Mouse (Mus musculus) kidney, postnatal 0 days (tissue): ENCODE measurements around the gene Dedd2. TPM values are rescaled to one million over a fixed set of nuclear protein-coding genes. Genes with fewer than 3 reads are reported as not detected.
A peak's percentile ranks its signal among the peaks of the same experiment; 100 is the strongest.

Experiments
- ATAC-seq: fragments of 200-750 bp; cut with Nextera tagmentation; replicated peaks from 2 replicates; pipeline ENCODE4 v1.8.0; 2017; ENCODE audit warnings: low read depth, moderate number of reproducible peaks, moderate TSS enrichment, moderate library complexity; ENCODE audit not compliant: low FRiP score
- DNase-seq: peaks from one replicate; pipeline ENCODE4 v3.0.0-alpha.2; 2016; ENCODE audit warnings: low spot score
- H3K27ac ChIP-seq: fragments of 300-500 bp; sonication (generic); 2 replicates; pipeline ENCODE4 v1.5.1; 2014; ENCODE audit warnings: mild to moderate bottlenecking
- H3K27me3 ChIP-seq: fragments of 300-500 bp; sonication (generic); 2 replicates; pipeline ENCODE4 v1.6.1; 2014; ENCODE audit warnings: low read length, mixed read lengths; ENCODE audit not compliant: insufficient read depth
- H3K36me3 ChIP-seq: fragments of 300-500 bp; sonication (generic); 2 replicates; pipeline ENCODE4 v1.6.1; 2014; ENCODE audit warnings: low read length, mixed read lengths; ENCODE audit not compliant: insufficient read depth
- H3K4me1 ChIP-seq: fragments of 300-500 bp; sonication (generic); replicated peaks from 2 replicates; pipeline ENCODE4 v1.6.1; 2014; ENCODE audit warnings: antibody characterized with exemption, low read length, mixed read lengths; ENCODE audit not compliant: insufficient read depth
- H3K4me2 ChIP-seq: fragments of 300-500 bp; sonication (generic); 2 replicates; pipeline ENCODE4 v1.6.1; 2014; ENCODE audit warnings: mild to moderate bottlenecking, low read length, moderate library complexity, mixed read lengths
- H3K4me3 ChIP-seq: fragments of 300-500 bp; sonication (generic); replicated peaks from 2 replicates; pipeline ENCODE4 v1.5.1; 2014; ENCODE audit warnings: low read depth, low read length
- H3K9ac ChIP-seq: fragments of 300-500 bp; sonication (generic); 2 replicates; pipeline ENCODE4 v1.6.1; 2014; ENCODE audit warnings: low read depth, low read length
- H3K9me3 ChIP-seq: fragments of 300-500 bp; sonication (generic); replicated peaks from 2 replicates; pipeline ENCODE4 v1.6.1; 2016; ENCODE audit warnings: low read length, inconsistent platforms, mixed read lengths
- CTCF ChIP-seq: IDR thresholded peaks from 2 replicates; pipeline ENCODE4 v1.5.1; 2016; ENCODE audit warnings: antibody characterized with exemption, low read depth, mild to moderate bottlenecking, moderate library complexity
- WGBS: fragments of 180-500 bp; shearing (Covaris S2); extraction: QIAGEN DNeasy Blood & Tissue Kit; methylation state at CpG from one replicate; pipeline ENCODE4 v1.1.7; 2014; 5-methylcytosine and 5-hydroxymethylcytosine counted together
- polyA plus RNA-seq: library from polyadenylated mRNA; unstranded; fragments of >200 nt; fragmentation: Nextera tagmentation; extraction: Ambion mirVana; gene quantifications from 2 replicates; pipeline ENCODE4 v1.2.1, GENCODE M21; 2015

Gene Dedd2
- polyA plus RNA-seq, 1 experiment from 2014 or later, result 15.6 TPM

GRCm38 (mm10) chr7:25246759-25247137 lies 26.3 kb upstream of the Dedd2 start:
- Histone ChIP-seq H3K4me1 (peaks cover 33% of the 10 kb centered on the region), H3K36me3 (peaks cover 25% of the 10 kb centered on the region), H3K4me2 (peak overlapping the region; percentile 81), H3K9ac (peak overlapping the region; percentile 97), H3K9me3 (no peaks in the 10 kb centered on the region), H3K27me3 (no peaks in the 10 kb centered on the region), H3K27ac (peak overlapping the region; percentile 96; the same call in 1 of the 2 replicates), H3K4me3 (peak overlapping the region; percentile 97; the same call in 1 of the 2 replicates)
- no peak for ATAC-seq
- no peak for TF ChIP-seq CTCF
- DNase-seq, result no peak
- 14% methylated on average over 4 of the region's 4 CpGs for WGBS

GRCm38 (mm10) chr7:25246079-25246758 lies 25.8 kb upstream of the Dedd2 start:
- peak overlapping the region; percentile 96; the same call in 1 of the 2 replicates for H3K27ac ChIP-seq
- H3K4me2 ChIP-seq, result peak overlapping the region; percentile 81
- no peaks in the 10 kb centered on the region for H3K9me3 ChIP-seq
- peaks cover 25% of the 10 kb centered on the region for H3K36me3 ChIP-seq
- TF ChIP-seq CTCF, result no peak
- H3K9ac ChIP-seq, result peak overlapping the region; percentile 35
- H3K27me3 ChIP-seq, result no peaks in the 10 kb centered on the region
- H3K4me1 ChIP-seq, result peaks cover 31% of the 10 kb centered on the region
- H3K4me3 ChIP-seq, result peak overlapping the region; percentile 97; the same call in 1 of the 2 replicates
- ATAC-seq (no peak), DNase-seq (no peak)
- WGBS, result 30% methylated on average over 20 of the region's 20 CpGs

GRCm38 (mm10) chr7:25244562-25245369 lies 24.4 kb upstream of the Dedd2 start:
- Histone ChIP-seq H3K4me2 (no peak overlapping the region), H3K9ac (0 out of 2 replicates have a peak overlapping the region, but pooled peaks have one; percentile 1), H3K27ac (no peak overlapping the region), H3K36me3 (peaks cover 25% of the 10 kb centered on the region), H3K9me3 (no peaks in the 10 kb centered on the region), H3K4me3 (no peak overlapping the region), H3K27me3 (no peaks in the 10 kb centered on the region), H3K4me1 (peaks cover 31% of the 10 kb centered on the region)
- ATAC-seq (no peak), DNase-seq (no peak)
- no peak for TF ChIP-seq CTCF
- WGBS, result 86% methylated on average over 30 of the region's 30 CpGs

GRCm38 (mm10) chr7:25243361-25243760 lies 22.9 kb upstream of the Dedd2 start:
- 79% methylated on average over 4 of the region's 4 CpGs for whole genome bisulfite sequencing
- Histone ChIP-seq H3K4me2 (no peak overlapping the region), H3K4me1 (peaks cover 31% of the 10 kb centered on the region), H3K9ac (no peak overlapping the region), H3K4me3 (no peak overlapping the region), H3K27ac (no peak overlapping the region), H3K9me3 (no peaks in the 10 kb centered on the region), H3K36me3 (peaks cover 25% of the 10 kb centered on the region), H3K27me3 (no peaks in the 10 kb centered on the region)
- ATAC-seq (no peak), DNase-seq (no peak)
- no peak for TF ChIP-seq CTCF

- H3K4me2 ChIP-seq, result no peak overlapping the region
- WGBS, result 26% methylated on average over 2 of the region's 2 CpGs
- peak; percentile 79 for TF ChIP-seq CTCF
- H3K36me3 ChIP-seq, result peaks cover 24% of the 10 kb centered on the region
- ATAC-seq (no peak), DNase-seq (peak; percentile 86)
- peaks cover 17% of the 10 kb centered on the region for H3K4me1 ChIP-seq
- no peaks in the 10 kb centered on the region for H3K9me3 ChIP-seq
- H3K27ac ChIP-seq, result no peak overlapping the region
- H3K4me3 ChIP-seq, result no peak overlapping the region
- H3K27me3 ChIP-seq, result no peaks in the 10 kb centered on the region
- H3K9ac ChIP-seq, result no peak overlapping the region
Observed at GRCm38 (mm10) chr7:25241062-25241461, 20.6 kb upstream of the Dedd2 start.

GRCm38 (mm10) chr7:25240631-25241030 lies 20.2 kb upstream of the Dedd2 start:
- no peak for ATAC-seq
- DNase-seq, result no peak

More at GRCm38 (mm10) chr7:25240631-25241030, 20.2 kb upstream of the Dedd2 start:
- Histone ChIP-seq H3K36me3 (peaks cover 20% of the 10 kb centered on the region), H3K9me3 (no peaks in the 10 kb centered on the region), H3K9ac (no peak overlapping the region), H3K4me2 (no peak overlapping the region), H3K27me3 (no peaks in the 10 kb centered on the region), H3K27ac (no peak overlapping the region), H3K4me3 (no peak overlapping the region), H3K4me1 (peaks cover 18% of the 10 kb centered on the region)
- 61% methylated on average over 7 of the region's 7 CpGs for whole genome bisulfite sequencing
- TF ChIP-seq CTCF, result no peak
